14 mouse cellular contexts compared by ENCODE assay signal in the genomic region with DNA sequence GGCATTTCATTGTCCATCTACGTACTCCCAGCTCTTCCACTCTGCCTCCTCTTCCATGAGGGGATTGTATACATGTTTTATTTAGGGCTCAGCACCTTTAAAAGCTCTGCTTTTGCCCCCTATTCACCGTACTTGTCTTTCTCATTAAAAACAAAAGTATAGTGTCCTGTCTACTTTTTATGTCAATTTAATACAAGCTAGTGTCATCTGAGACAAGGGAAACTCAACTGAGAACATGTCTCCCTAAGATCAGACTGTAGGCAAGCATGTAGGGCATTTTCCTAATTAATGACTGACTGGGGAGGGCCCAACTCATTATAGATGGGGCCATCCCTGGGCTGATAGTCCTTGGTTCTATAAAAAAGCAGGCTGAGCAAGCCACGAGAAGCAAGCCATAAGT.
"Had no signal": no experiment of that assay in that cellular context is flagged by ENCODE, and none has a peak within 500 bp of the region (broad histone marks: within the 10 kb centered on the region; RNA-seq: fewer than 3 reads in every experiment).

No protein-coding gene starts in this region.

- DNase-seq: cerebellum, adult 9-11 months; cerebellum, postnatal 10 days; cerebellum, postnatal 14 days; cerebellum, postnatal 25 days; cerebellum, postnatal 36 days; embryo, embryonic 11 days; forebrain, postnatal 0 days; gastrocnemius, adult 2 months; gastrocnemius, postnatal 10 days; gastrocnemius, postnatal 14 days; gastrocnemius, postnatal 25 days; gastrocnemius, postnatal 36 days; heart, adult 18-20 months; heart, adult 2 months had no signal
